Mouse (Mus musculus): Measurements from ENCODE around the gene Gstcd. TPM values are rescaled to one million over a fixed set of nuclear protein-coding genes. Genes with fewer than 3 reads are reported as not detected.

Gene Gstcd
- polyA plus RNA-seq (2015; fragmentation: Nextera tagmentation; extraction: Ambion mirVana): 3.7 and 4.5 TPM in 2 replicates

GRCm38 (mm10) chr3:133091664-133092273, at the start of gene Gstcd, which contains the start of gene Ints12:
Gene Gstcd (minus strand): TSS chr3:133092033.
Gene Ints12 (plus strand): TSS chr3:133091840.
- peak; percentile 82 for DNase-seq
- Histone ChIP-seq H3K9me3 (replicated peaks) (no peaks in the 10 kb centered on the region), H3K9ac (peak within 1 kb of the TSS; percentile 91), H3K4me1 (replicated peaks) (peaks cover 35% of the 10 kb centered on the region), H3K36me3 (no peaks in the 10 kb centered on the region), H3K27me3 (no peaks in the 10 kb centered on the region), H3K4me3 (replicated peaks) (peak within 1 kb of the TSS; percentile 82), H3K27ac (peak within 1 kb of the TSS; percentile 92), H3K4me2 (peak within 1 kb of the TSS; percentile 64)
- peak; percentile 96 for ATAC-seq (ENCODE audit: low read depth)
- under 1% methylated on average over 53 of the region's 53 CpGs for WGBS (ENCODE audit: insufficient replicate concordance)

DNA sequence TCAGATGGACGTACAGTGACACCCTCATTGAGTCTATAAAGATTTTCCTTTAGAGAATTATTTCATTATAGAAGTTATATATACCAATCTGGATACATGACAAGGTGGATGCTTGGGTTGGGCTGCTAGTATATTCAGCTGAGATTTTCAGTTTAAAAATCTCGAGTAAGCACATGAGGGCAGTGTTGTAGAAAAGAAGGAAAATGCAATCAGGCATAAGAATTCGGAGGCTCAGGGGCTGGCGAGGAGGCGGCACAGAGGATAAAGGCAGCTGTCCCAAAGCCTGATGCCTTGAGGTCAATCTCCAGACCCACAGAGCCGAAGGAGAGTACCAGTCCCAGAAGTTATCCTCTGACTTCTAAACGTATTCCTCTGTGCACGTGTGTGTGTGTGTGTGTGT, 40.8 kb upstream of the Gstcd start:
- Histone ChIP-seq H3K4me2 (no peak overlapping the region), H3K36me3 (no peaks in the 10 kb centered on the region), H3K9ac (no peak overlapping the region), H3K27ac (no peak overlapping the region), H3K9me3 (replicated peaks) (no peaks in the 10 kb centered on the region), H3K4me1 (replicated peaks) (no peaks in the 10 kb centered on the region), H3K27me3 (no peaks in the 10 kb centered on the region), H3K4me3 (replicated peaks) (no peak overlapping the region)
- WGBS (ENCODE audit: insufficient replicate concordance): 54% methylated on average over 8 of the region's 8 CpGs
- ATAC-seq (ENCODE audit: low read depth) (no peak), DNase-seq (no peak)

GRCm38 (mm10) chr3:133131372-133131771, 39.5 kb upstream of the Gstcd start:
- 76% methylated on average over 5 of the region's 5 CpGs for WGBS (ENCODE audit: insufficient replicate concordance)
- Histone ChIP-seq H3K27me3 (no peaks in the 10 kb centered on the region), H3K9ac (no peak overlapping the region), H3K9me3 (replicated peaks) (no peaks in the 10 kb centered on the region), H3K36me3 (no peaks in the 10 kb centered on the region), H3K4me3 (replicated peaks) (no peak overlapping the region), H3K4me1 (replicated peaks) (no peaks in the 10 kb centered on the region), H3K27ac (no peak overlapping the region), H3K4me2 (no peak overlapping the region)
- DNase-seq (no peak), ATAC-seq (ENCODE audit: low read depth) (no peak)

GRCm38 (mm10) chr3:133113281-133113680, 21.4 kb upstream of the Gstcd start:
- Histone ChIP-seq H3K4me1 (replicated peaks) (no peaks in the 10 kb centered on the region), H3K27me3 (no peaks in the 10 kb centered on the region), H3K4me2 (no peak overlapping the region), H3K9ac (no peak overlapping the region), H3K9me3 (replicated peaks) (no peaks in the 10 kb centered on the region), H3K4me3 (replicated peaks) (no peak overlapping the region), H3K27ac (no peak overlapping the region), H3K36me3 (peaks cover 15% of the 10 kb centered on the region)
- ATAC-seq (ENCODE audit: low read depth) (no peak), DNase-seq (no peak)
- 26% methylated on average over 1 of the region's 1 CpGs for WGBS (ENCODE audit: insufficient replicate concordance)

DNA sequence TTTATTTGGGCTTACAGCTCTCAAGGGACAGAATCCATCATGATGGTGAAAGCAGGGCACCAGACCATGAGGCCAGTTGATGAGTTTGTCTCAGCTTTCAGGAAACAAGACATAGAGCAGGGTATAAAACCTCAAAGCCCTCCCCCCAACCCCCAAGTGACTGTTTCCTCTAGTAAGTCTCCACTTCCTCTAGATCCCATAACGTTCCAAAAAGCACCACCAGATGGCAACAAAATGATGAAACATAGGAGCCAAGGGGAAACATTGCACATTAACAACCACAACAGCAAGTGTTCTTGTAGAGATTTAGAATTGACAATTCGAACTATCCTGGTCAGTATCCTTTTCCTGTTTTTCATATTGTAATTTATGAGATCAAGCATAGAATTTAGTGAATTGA, 19.9 kb upstream of the Gstcd start:
- H3K27ac ChIP-seq: no peak overlapping the region
- H3K4me3 ChIP-seq (replicated peaks): no peak overlapping the region
- H3K9me3 ChIP-seq (replicated peaks): no peaks in the 10 kb centered on the region
- H3K36me3 ChIP-seq: peaks cover 24% of the 10 kb centered on the region
- H3K4me2 ChIP-seq: no peak overlapping the region
- DNase-seq (no peak), ATAC-seq (ENCODE audit: low read depth) (no peak)
- H3K9ac ChIP-seq: no peak overlapping the region
- WGBS (ENCODE audit: insufficient replicate concordance): 21% methylated on average over 2 of the region's 2 CpGs
- no peaks in the 10 kb centered on the region for H3K4me1 ChIP-seq (replicated peaks)
- no peaks in the 10 kb centered on the region for H3K27me3 ChIP-seq

GRCm38 (mm10) chr3:133109844-133110243, 18.0 kb upstream of the Gstcd start:
- Histone ChIP-seq H3K4me1 (replicated peaks) (no peaks in the 10 kb centered on the region), H3K27ac (no peak overlapping the region), H3K27me3 (no peaks in the 10 kb centered on the region), H3K9me3 (replicated peaks) (no peaks in the 10 kb centered on the region), H3K36me3 (peaks cover 39% of the 10 kb centered on the region), H3K4me3 (replicated peaks) (no peak overlapping the region), H3K9ac (no peak overlapping the region), H3K4me2 (no peak overlapping the region)
- ATAC-seq (ENCODE audit: low read depth) (no peak), DNase-seq (no peak)
- 79% methylated on average over 4 of the region's 4 CpGs for WGBS (ENCODE audit: insufficient replicate concordance)

- Histone ChIP-seq H3K4me1 (replicated peaks) (no peaks in the 10 kb centered on the region), H3K4me3 (replicated peaks) (no peak overlapping the region), H3K27me3 (no peaks in the 10 kb centered on the region), H3K4me2 (no peak overlapping the region), H3K9me3 (replicated peaks) (no peaks in the 10 kb centered on the region), H3K36me3 (peaks cover 48% of the 10 kb centered on the region), H3K27ac (no peak overlapping the region), H3K9ac (no peak overlapping the region)
- whole genome bisulfite sequencing (ENCODE audit: insufficient replicate concordance): 82% methylated on average over 4 of the region's 4 CpGs
- ATAC-seq (ENCODE audit: low read depth) (no peak), DNase-seq (no peak)
Measured at GRCm38 (mm10) chr3:133108731-133109130, 16.9 kb upstream of the Gstcd start.

DNA sequence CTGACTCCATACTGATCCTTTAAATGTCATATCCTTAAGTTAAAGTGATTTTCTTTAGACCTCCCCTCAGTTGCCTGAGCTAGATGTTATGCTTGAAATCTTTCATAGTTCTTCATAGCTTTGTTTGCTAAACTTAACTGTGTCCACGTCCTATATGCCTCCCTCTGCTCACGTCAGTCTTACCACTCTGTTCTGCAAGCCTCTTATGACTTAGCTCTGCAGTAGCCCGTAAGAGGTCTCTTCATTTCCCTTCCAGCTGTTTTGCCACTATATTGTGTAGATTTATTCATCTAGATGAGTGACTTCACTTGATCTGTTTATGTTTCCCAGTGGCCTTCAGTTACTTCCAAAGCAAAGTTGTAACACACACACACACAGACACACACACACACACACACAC, 12.6 kb upstream of the Gstcd start:
- Histone ChIP-seq H3K4me1 (replicated peaks) (no peaks in the 10 kb centered on the region), H3K36me3 (peaks cover 71% of the 10 kb centered on the region)
- 81% methylated on average over 3 of the region's 3 CpGs for WGBS (ENCODE audit: insufficient replicate concordance)

DNA sequence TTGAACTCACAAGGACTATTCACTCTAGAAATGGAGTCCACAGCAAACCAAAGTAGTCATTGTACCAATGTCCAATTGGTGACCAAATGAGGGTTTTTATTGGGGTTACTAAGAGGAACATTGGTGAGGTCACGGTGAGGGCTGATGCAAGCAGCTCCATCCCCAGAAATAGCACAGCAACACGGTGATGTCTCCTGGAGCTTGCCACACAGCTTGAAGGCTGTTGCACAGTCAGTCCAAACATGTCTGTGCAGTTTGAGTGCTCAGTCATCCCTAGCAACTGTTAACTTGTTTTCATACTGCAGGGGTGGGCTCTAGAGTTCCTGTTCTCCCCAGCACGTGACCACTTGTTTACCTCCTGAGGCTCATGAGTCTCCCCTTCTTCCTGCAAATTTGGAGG, 11.9 kb upstream of the Gstcd start:
- Histone ChIP-seq H3K4me3 (replicated peaks) (no peak overlapping the region), H3K27me3 (no peaks in the 10 kb centered on the region), H3K4me1 (replicated peaks) (peaks cover under 1% of the 10 kb centered on the region), H3K9ac (no peak overlapping the region), H3K9me3 (replicated peaks) (no peaks in the 10 kb centered on the region), H3K27ac (no peak overlapping the region), H3K36me3 (peaks cover 67% of the 10 kb centered on the region), H3K4me2 (no peak overlapping the region)
- DNase-seq (no peak), ATAC-seq (ENCODE audit: low read depth) (no peak)
- 79% methylated on average over 3 of the region's 3 CpGs for WGBS (ENCODE audit: insufficient replicate concordance)

More for the DNA sequence above, 12.6 kb upstream of the Gstcd start:
- no peak for DNase-seq
- Histone ChIP-seq H3K27me3 (no peaks in the 10 kb centered on the region), H3K4me3 (replicated peaks) (no peak overlapping the region), H3K27ac (no peak overlapping the region), H3K4me2 (no peak overlapping the region), H3K9ac (no peak overlapping the region), H3K9me3 (replicated peaks) (no peaks in the 10 kb centered on the region)
- ATAC-seq (ENCODE audit: low read depth): no peak

- peaks cover 42% of the 10 kb centered on the region for H3K36me3 ChIP-seq
- H3K4me3 ChIP-seq (replicated peaks): no peak overlapping the region
- H3K27ac ChIP-seq: no peak overlapping the region
- peaks cover 24% of the 10 kb centered on the region for H3K4me1 ChIP-seq (replicated peaks)
- no peak overlapping the region for H3K9ac ChIP-seq
- no peak overlapping the region for H3K4me2 ChIP-seq
- no peak for ATAC-seq (ENCODE audit: low read depth)
- no peaks in the 10 kb centered on the region for H3K27me3 ChIP-seq
- no peaks in the 10 kb centered on the region for H3K9me3 ChIP-seq (replicated peaks)
- no peak for DNase-seq
- WGBS (ENCODE audit: insufficient replicate concordance): 76% methylated on average over 2 of the region's 2 CpGs
Measured at GRCm38 (mm10) chr3:133098909-133099308, 7.1 kb upstream of the Gstcd start.

DNA sequence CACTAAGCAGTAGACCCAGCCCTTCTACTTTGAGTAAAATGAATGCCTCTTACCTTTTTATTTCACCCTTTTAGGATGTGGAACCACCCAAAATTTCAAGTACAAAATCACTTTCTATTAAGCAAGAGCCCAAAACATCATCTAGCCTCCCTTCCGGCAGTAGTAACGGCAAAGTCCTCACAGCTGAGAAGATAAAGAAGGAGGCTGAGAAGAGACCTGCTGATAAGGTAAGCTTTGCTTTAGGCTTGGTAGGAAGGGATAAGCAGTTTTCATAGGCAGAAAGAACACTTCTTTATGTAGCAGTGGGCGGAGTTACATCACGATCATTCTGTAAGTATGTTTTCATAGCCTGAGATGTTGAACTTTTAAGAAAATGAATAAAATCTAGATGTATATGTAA, 6.5 kb upstream of the Gstcd start:
- DNase-seq (no peak), ATAC-seq (ENCODE audit: low read depth) (peak; percentile 84)
- H3K4me3 ChIP-seq (replicated peaks): no peak overlapping the region
- H3K27ac ChIP-seq: peak overlapping the region; percentile 4; the same call in 1 of the 2 replicates
- H3K9ac ChIP-seq: no peak overlapping the region
- 37% methylated on average over 4 of the region's 4 CpGs for WGBS (ENCODE audit: insufficient replicate concordance)
- H3K4me1 ChIP-seq (replicated peaks): peaks cover 27% of the 10 kb centered on the region
- peak overlapping the region; percentile 23 for H3K4me2 ChIP-seq
- peaks cover 37% of the 10 kb centered on the region for H3K36me3 ChIP-seq
- H3K27me3 ChIP-seq: no peaks in the 10 kb centered on the region
- H3K9me3 ChIP-seq (replicated peaks): no peaks in the 10 kb centered on the region

DNA sequence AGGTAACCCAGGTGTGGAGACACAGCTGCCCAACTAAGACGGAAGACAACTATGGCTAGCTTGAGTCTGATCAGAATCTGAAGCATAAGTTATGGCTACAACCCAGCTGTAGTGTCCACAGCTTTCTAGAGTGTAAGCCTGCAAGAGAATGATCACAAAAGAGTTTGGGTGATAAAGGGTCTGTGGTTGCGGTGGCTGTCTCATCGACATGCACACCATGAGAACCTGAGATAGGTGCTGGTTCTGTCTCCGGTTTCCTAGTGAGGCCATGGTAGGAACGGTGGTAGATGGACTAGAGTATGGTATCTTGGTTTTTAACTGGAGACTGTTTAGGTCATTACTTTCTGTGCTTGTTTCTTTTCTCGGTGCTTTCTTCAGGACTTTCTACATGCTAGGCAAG, 6.1 kb upstream of the Gstcd start:
- H3K4me2 ChIP-seq: peak overlapping the region; percentile 23

More for the DNA sequence above, 6.1 kb upstream of the Gstcd start:
- peak overlapping the region; percentile 4; the same call in 1 of the 2 replicates for H3K27ac ChIP-seq
- H3K36me3 ChIP-seq: peaks cover 36% of the 10 kb centered on the region
- DNase-seq (no peak), ATAC-seq (ENCODE audit: low read depth) (peak; percentile 64)
- H3K27me3 ChIP-seq: no peaks in the 10 kb centered on the region
- peaks cover 31% of the 10 kb centered on the region for H3K4me1 ChIP-seq (replicated peaks)
- H3K9me3 ChIP-seq (replicated peaks): no peaks in the 10 kb centered on the region
- WGBS (ENCODE audit: insufficient replicate concordance): 49% methylated on average over 6 of the region's 6 CpGs
- no peak overlapping the region for H3K9ac ChIP-seq
- H3K4me3 ChIP-seq (replicated peaks): no peak overlapping the region
